Mouse (Mus musculus): ENCODE data around the gene Gm13287.
A peak's percentile ranks its signal among the peaks of the same experiment; 100 is the strongest.
"Not testable (repeated sequence)": the region's sequence is repeated elsewhere in the genome, so short reads cannot be mapped to it uniquely, and the experiment has no call there.

Gm13287 gene

GRCm38 (mm10) chr4:88797097-88797496, 6.0 kb upstream of the Gm13287 start, which contains the start of gene Gm13279:
Gm13279 (plus strand) TSS chr4:88797397.
- DNase-seq (ENCODE audit: low spot score in 2 of 2), result not testable (repeated sequence)

- not testable (repeated sequence) for DNase-seq (ENCODE audit: low spot score in 2 of 2)
Measured at GRCm38 (mm10) chr4:88799365-88799764, 3.7 kb upstream of the Gm13287 start, which contains the start of gene Gm13285. Gm13285 (plus strand) TSS chr4:88799665.

- not testable (repeated sequence) for DNase-seq (ENCODE audit: low spot score in 2 of 2)
Measured at GRCm38 (mm10) chr4:88805231-88805630, 2.2 kb downstream of the Gm13287 start, which contains the start of gene Gm13288. Gm13288 (plus strand) TSS chr4:88805531.

DNA sequence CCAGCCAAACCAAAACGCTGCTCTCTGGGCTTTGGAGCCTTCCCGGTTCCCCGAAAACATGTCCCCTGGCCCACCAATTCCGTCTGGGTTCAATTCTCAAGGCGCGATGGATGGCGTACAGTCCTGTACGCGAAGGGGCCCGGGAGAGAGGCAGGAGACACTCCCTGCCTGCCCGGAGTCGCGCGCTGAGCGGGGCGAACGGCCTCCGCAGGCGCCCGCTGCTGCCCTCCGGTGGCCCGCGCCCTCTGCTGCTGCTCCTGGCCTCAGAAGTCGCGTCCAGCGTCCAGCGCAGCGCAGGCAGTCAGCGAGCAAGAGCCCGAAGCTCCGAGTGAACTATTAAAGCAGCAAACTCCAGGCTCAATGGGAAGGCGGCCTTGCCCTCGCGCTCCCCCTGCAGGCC, 2.7 kb downstream of the Gm13287 start:
- not testable (repeated sequence) for DNase-seq (ENCODE audit: low spot score in 2 of 2)

GRCm38 (mm10) chr4:88815928-88816327, 12.9 kb downstream of the Gm13287 start, which contains the start of gene Ifna7:
Ifna7 (plus strand) TSS chr4:88816228.
- DNase-seq (ENCODE audit: low spot score in 2 of 2), result no peak

GRCm38 (mm10) chr4:88819659-88820058, 16.6 kb downstream of the Gm13287 start, which contains the start of gene Ifna11:
Ifna11 (plus strand) TSS chr4:88819959.
- no peak for DNase-seq (ENCODE audit: low spot score in 2 of 2)

GRCm38 (mm10) chr4:88822995-88823394, 19.9 kb downstream of the Gm13287 start:
- peak; percentile 18 to 26 for DNase-seq (ENCODE audit: low spot score in 2 of 2)

GRCm38 (mm10) chr4:88827116-88827515, 24.1 kb downstream of the Gm13287 start, which contains the start of gene Ifna6:
Ifna6 (plus strand) TSS chr4:88827416.
- DNase-seq (ENCODE audit: low spot score in 2 of 2), result not testable (repeated sequence)

GRCm38 (mm10) chr4:88830523-88830922, 27.5 kb downstream of the Gm13287 start:
- DNase-seq (ENCODE audit: low spot score in 2 of 2), result peak; percentile 48 to 66

DNA sequence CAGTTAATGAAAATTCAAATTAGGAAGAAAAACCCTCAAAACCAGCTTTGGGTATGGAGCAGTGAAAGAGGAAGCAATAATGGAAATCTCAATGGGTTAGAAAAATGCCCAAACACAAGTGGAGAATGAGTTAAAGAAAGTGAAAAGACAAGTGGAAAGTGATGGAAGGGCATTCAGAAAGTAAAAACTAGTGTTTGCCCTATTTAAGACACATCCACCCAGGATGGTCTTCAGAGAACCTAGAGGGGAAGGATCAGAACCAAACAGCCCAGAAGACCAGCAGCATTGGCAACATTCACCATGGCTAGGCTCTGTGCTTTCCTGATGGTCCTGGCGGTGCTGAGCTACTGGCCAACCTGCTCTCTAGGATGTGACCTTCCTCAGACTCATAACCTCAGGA, 32.2 kb downstream of the Gm13287 start, which contains the start of gene Ifna5:
Gene Ifna5, plus strand, starts transcription at position 301 of the 400 bp plus-strand sequence.
- not testable (repeated sequence) for DNase-seq (ENCODE audit: low spot score in 2 of 2)

- peak; percentile 6 to 9 for DNase-seq (ENCODE audit: low spot score in 2 of 2)
Measured at GRCm38 (mm10) chr4:88838828-88839227, 35.8 kb downstream of the Gm13287 start.

DNA sequence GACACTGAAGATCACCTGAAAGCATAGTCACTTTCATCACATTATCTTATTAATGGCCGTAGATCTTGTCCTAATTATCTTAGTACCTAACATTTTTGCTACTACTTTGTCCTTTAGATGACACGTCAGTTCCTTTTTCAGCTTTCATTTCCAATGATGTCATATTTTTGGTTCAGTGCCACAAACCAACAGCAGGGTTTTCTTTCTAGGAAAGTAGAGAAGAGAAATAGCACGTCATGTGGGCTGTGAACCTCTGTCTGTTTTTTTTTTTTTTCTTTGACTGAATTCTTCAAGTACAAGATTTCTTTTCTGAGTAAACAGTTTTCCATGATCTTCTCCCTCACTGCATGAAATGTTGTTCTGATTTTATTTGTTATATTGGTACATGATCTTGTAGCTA, 37.0 kb downstream of the Gm13287 start:
- no peak for DNase-seq (ENCODE audit: low spot score in 2 of 2)

DNA sequence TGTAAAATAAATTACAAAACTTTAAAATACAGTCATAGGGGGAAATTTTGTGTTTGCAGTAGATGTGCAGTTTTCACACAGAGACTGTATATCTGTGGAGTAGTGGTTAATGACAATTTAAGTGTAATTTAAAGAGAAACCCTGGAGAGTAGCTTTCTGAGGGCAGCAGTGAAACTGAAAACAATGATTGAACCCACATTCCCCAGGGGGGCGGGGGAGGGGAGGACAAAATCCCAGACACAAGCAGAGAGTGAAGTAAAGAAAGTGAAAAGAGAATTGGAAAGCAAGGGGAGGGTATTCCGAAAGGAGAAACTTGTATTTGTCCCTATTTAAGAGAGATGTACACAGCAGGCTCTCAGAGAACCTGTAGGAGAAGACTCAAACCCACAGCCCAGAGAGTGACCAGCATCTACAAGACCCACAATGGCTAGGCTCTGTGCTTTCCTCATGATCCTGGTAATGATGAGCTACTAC, 38.4 kb downstream of the Gm13287 start, which contains the start of gene Ifna4:
Gene Ifna4, plus strand, starts transcription at position 424 of the 474 bp plus-strand sequence.
- DNase-seq (ENCODE audit: low spot score in 2 of 2), result no peak

- DNase-seq (ENCODE audit: low spot score in 2 of 2), result no peak
Measured at GRCm38 (mm10) chr4:88845334-88845733, 42.3 kb downstream of the Gm13287 start.

GRCm38 (mm10) chr4:88849698-88850097, 46.6 kb downstream of the Gm13287 start, which contains the start of gene Ifna1:
Ifna1 (plus strand) TSS chr4:88850087.
- no peak for DNase-seq (ENCODE audit: low spot score in 2 of 2)

GRCm38 (mm10) chr4:88851026-88851763, 48.1 kb downstream of the Gm13287 start:
- no peak for DNase-seq (ENCODE audit: low spot score in 2 of 2)
